Mouse (Mus musculus) stomach, embryonic 15.5 days (tissue): Measurements from ENCODE around the gene Dmrtc2. TPM values are rescaled to one million over a fixed set of nuclear protein-coding genes. Genes with fewer than 3 reads are reported as not detected.
"Not testable (repeated sequence)": the region's sequence is repeated elsewhere in the genome, so short reads cannot be mapped to it uniquely, and the experiment has no call there.

Experiments used
- ATAC-seq: fragments of 200-750 bp; cut with Nextera tagmentation; 2 replicates; pipeline ENCODE4 v1.8.0; 2017; ENCODE audit warnings: low read depth, moderate number of reproducible peaks, moderate TSS enrichment; ENCODE audit not compliant: insufficient read depth, low FRiP score
- H3K27ac ChIP-seq: fragments of 300-500 bp; sonication (generic); 2 replicates; pipeline ENCODE4 v1.5.1; 2015; ENCODE audit warnings: mild to moderate bottlenecking, inconsistent platforms
- H3K27me3 ChIP-seq: fragments of 300-500 bp; sonication (generic); replicated peaks from 2 replicates; pipeline ENCODE4 v1.6.1; 2015; ENCODE audit warnings: inconsistent platforms
- H3K36me3 ChIP-seq: fragments of 300-500 bp; sonication (generic); 2 replicates; pipeline ENCODE4 v1.6.1; 2015; ENCODE audit warnings: inconsistent platforms
- H3K4me1 ChIP-seq: fragments of 300-500 bp; sonication (generic); 2 replicates; pipeline ENCODE4 v1.6.1; 2015; ENCODE audit warnings: inconsistent platforms
- H3K4me2 ChIP-seq: fragments of 300-500 bp; sonication (generic); 2 replicates; pipeline ENCODE4 v1.6.1; 2015; ENCODE audit warnings: mild to moderate bottlenecking, inconsistent platforms
- H3K4me3 ChIP-seq: fragments of 300-500 bp; sonication (generic); replicated peaks from 2 replicates; pipeline ENCODE4 v1.5.1; 2015; ENCODE audit warnings: inconsistent platforms
- H3K9ac ChIP-seq: fragments of 300-500 bp; sonication (generic); 2 replicates; pipeline ENCODE4 v1.6.1; 2015; ENCODE audit warnings: inconsistent platforms
- H3K9me3 ChIP-seq: fragments of 300-500 bp; sonication (generic); 2 replicates; pipeline ENCODE4 v1.6.1; 2016; ENCODE audit warnings: inconsistent platforms
- WGBS: fragments of 180-500 bp; shearing (Covaris S2); methylation state at CpG from one replicate; pipeline ENCODE4 v1.1.7; 2015; 5-methylcytosine and 5-hydroxymethylcytosine counted together
- polyA plus RNA-seq: library from polyadenylated mRNA; unstranded; fragments of >200 nt; fragmentation: Nextera tagmentation; extraction: Ambion mirVana; gene quantifications from 2 replicates; pipeline ENCODE4 v1.2.1, GENCODE M21; 2015

The Dmrtc2 gene
- polyA plus RNA-seq: not detected in 2 replicates

GRCm38 (mm10) chr7:24869532-24870165 lies at the start of gene Dmrtc2, which contains the start of gene Lypd4:
Gene Dmrtc2 (plus strand): TSS chr7:24870057.
Gene Lypd4 (minus strand): TSS chr7:24869941.
- WGBS: 46% methylated on average over 41 of the region's 41 CpGs
- no peak within 1 kb of the TSS for H3K27ac ChIP-seq

GRCm38 (mm10) chr7:24824452-24824851 lies 45.4 kb upstream of the Dmrtc2 start:
- no peak overlapping the region for H3K27ac ChIP-seq
- H3K9ac ChIP-seq: no peak overlapping the region
- no peaks in the 10 kb centered on the region for H3K4me1 ChIP-seq
- no peak for ATAC-seq
- 62% methylated on average over 7 of the region's 7 CpGs for WGBS
- no peak overlapping the region for H3K4me3 ChIP-seq
- no peaks in the 10 kb centered on the region for H3K27me3 ChIP-seq
- no peaks in the 10 kb centered on the region for H3K9me3 ChIP-seq
- no peak overlapping the region for H3K4me2 ChIP-seq
- H3K36me3 ChIP-seq: no peaks in the 10 kb centered on the region

More at GRCm38 (mm10) chr7:24869532-24870165, at the start of gene Dmrtc2, which contains the start of gene Lypd4:
- H3K36me3 ChIP-seq: no peaks in the 10 kb centered on the region
- H3K4me1 ChIP-seq: no peaks in the 10 kb centered on the region
- 0 out of 2 replicates have a peak, but pooled peaks cover 7% of the 10 kb centered on the region for H3K27me3 ChIP-seq
- H3K9ac ChIP-seq: no peak within 1 kb of the TSS
- no peak within 1 kb of the TSS for H3K4me2 ChIP-seq
- H3K4me3 ChIP-seq: no peak within 1 kb of the TSS
- H3K9me3 ChIP-seq: no peaks in the 10 kb centered on the region
- ATAC-seq: no peak

- H3K4me3 ChIP-seq: no peak overlapping the region
- WGBS: 86% methylated on average over 4 of the region's 4 CpGs
- no peaks in the 10 kb centered on the region for H3K4me1 ChIP-seq
- H3K9me3 ChIP-seq: no peaks in the 10 kb centered on the region
- H3K27ac ChIP-seq: no peak overlapping the region
- no peak overlapping the region for H3K4me2 ChIP-seq
- H3K27me3 ChIP-seq: no peaks in the 10 kb centered on the region
- H3K9ac ChIP-seq: no peak overlapping the region
- no peak for ATAC-seq
- no peaks in the 10 kb centered on the region for H3K36me3 ChIP-seq
Measured at GRCm38 (mm10) chr7:24827181-24827580, 42.7 kb upstream of the Dmrtc2 start.

- not testable (repeated sequence) for ATAC-seq, H3K9me3 ChIP-seq
- 47% methylated on average over 13 of the region's 13 CpGs for WGBS
Measured at GRCm38 (mm10) chr7:24838732-24839409, 31.0 kb upstream of the Dmrtc2 start.

GRCm38 (mm10) chr7:24839410-24839808 lies 30.4 kb upstream of the Dmrtc2 start:
- WGBS: 72% methylated on average over 8 of the region's 8 CpGs
- no peaks in the 10 kb centered on the region for H3K9me3 ChIP-seq
- H3K9ac ChIP-seq: no peak overlapping the region
- no peak overlapping the region for H3K4me3 ChIP-seq
- no peaks in the 10 kb centered on the region for H3K36me3 ChIP-seq
- no peak overlapping the region for H3K4me2 ChIP-seq
- ATAC-seq: no peak
- H3K4me1 ChIP-seq: no peaks in the 10 kb centered on the region
- H3K27ac ChIP-seq: no peak overlapping the region
- no peaks in the 10 kb centered on the region for H3K27me3 ChIP-seq

More at GRCm38 (mm10) chr7:24838732-24839409, 31.0 kb upstream of the Dmrtc2 start:
- not testable (repeated sequence) for H3K4me3 ChIP-seq, H3K4me1 ChIP-seq, H3K36me3 ChIP-seq, H3K4me2 ChIP-seq, H3K27me3 ChIP-seq, H3K9ac ChIP-seq, H3K27ac ChIP-seq

- no peak for ATAC-seq
- Histone ChIP-seq H3K9ac (no peak overlapping the region), H3K27me3 (no peaks in the 10 kb centered on the region), H3K4me3 (no peak overlapping the region), H3K9me3 (no peaks in the 10 kb centered on the region), H3K27ac (no peak overlapping the region), H3K36me3 (no peaks in the 10 kb centered on the region), H3K4me1 (no peaks in the 10 kb centered on the region), H3K4me2 (no peak overlapping the region)
- 62% methylated on average over 3 of the region's 3 CpGs for WGBS
Measured at GRCm38 (mm10) chr7:24840331-24840730, 29.5 kb upstream of the Dmrtc2 start.

GRCm38 (mm10) chr7:24841009-24841408 lies 28.8 kb upstream of the Dmrtc2 start:
- 76% methylated on average over 4 of the region's 4 CpGs for WGBS
- no peak overlapping the region for H3K4me3 ChIP-seq
- no peaks in the 10 kb centered on the region for H3K36me3 ChIP-seq
- H3K4me1 ChIP-seq: no peaks in the 10 kb centered on the region
- H3K9me3 ChIP-seq: no peaks in the 10 kb centered on the region
- ATAC-seq: no peak
- H3K27ac ChIP-seq: no peak overlapping the region
- no peaks in the 10 kb centered on the region for H3K27me3 ChIP-seq
- no peak overlapping the region for H3K9ac ChIP-seq
- H3K4me2 ChIP-seq: no peak overlapping the region

- Histone ChIP-seq H3K36me3 (no peaks in the 10 kb centered on the region), H3K4me2 (no peak overlapping the region), H3K27ac (no peak overlapping the region), H3K9me3 (no peaks in the 10 kb centered on the region), H3K27me3 (no peaks in the 10 kb centered on the region), H3K4me3 (no peak overlapping the region), H3K4me1 (no peaks in the 10 kb centered on the region), H3K9ac (no peak overlapping the region)
- ATAC-seq: no peak
- 39% methylated on average over 5 of the region's 5 CpGs for WGBS
Measured at GRCm38 (mm10) chr7:24844144-24844543, 25.7 kb upstream of the Dmrtc2 start.

GRCm38 (mm10) chr7:24845181-24845580 lies 24.7 kb upstream of the Dmrtc2 start:
- Histone ChIP-seq H3K4me1 (no peaks in the 10 kb centered on the region), H3K4me3 (no peak overlapping the region), H3K27me3 (no peaks in the 10 kb centered on the region), H3K36me3 (no peaks in the 10 kb centered on the region), H3K27ac (no peak overlapping the region), H3K9me3 (no peaks in the 10 kb centered on the region), H3K4me2 (no peak overlapping the region), H3K9ac (no peak overlapping the region)
- WGBS: 81% methylated on average over 9 of the region's 9 CpGs
- ATAC-seq: no peak

GRCm38 (mm10) chr7:24845713-24846112 lies 24.1 kb upstream of the Dmrtc2 start:
- Histone ChIP-seq H3K4me2 (no peak overlapping the region), H3K4me1 (no peaks in the 10 kb centered on the region), H3K4me3 (no peak overlapping the region), H3K9ac (no peak overlapping the region), H3K9me3 (no peaks in the 10 kb centered on the region), H3K27ac (no peak overlapping the region), H3K27me3 (no peaks in the 10 kb centered on the region), H3K36me3 (no peaks in the 10 kb centered on the region)
- WGBS: 6% methylated on average over 6 of the region's 6 CpGs
- ATAC-seq: peak; percentile 63; the same call in 1 of the 2 replicates

GRCm38 (mm10) chr7:24846576-24846975 lies 23.3 kb upstream of the Dmrtc2 start:
- not testable (repeated sequence) for H3K4me2 ChIP-seq, H3K4me1 ChIP-seq, ATAC-seq, H3K27me3 ChIP-seq, H3K27ac ChIP-seq, H3K4me3 ChIP-seq, H3K36me3 ChIP-seq, H3K9ac ChIP-seq, H3K9me3 ChIP-seq
- WGBS: 28% methylated on average over 2 of the region's 2 CpGs

- no peaks in the 10 kb centered on the region for H3K4me1 ChIP-seq
- H3K27me3 ChIP-seq: no peaks in the 10 kb centered on the region
- no peak for ATAC-seq
- H3K4me2 ChIP-seq: no peak overlapping the region
- H3K9me3 ChIP-seq: no peaks in the 10 kb centered on the region
- H3K9ac ChIP-seq: no peak overlapping the region
- no peak overlapping the region for H3K27ac ChIP-seq
- 14% methylated on average over 5 of the region's 5 CpGs for whole genome bisulfite sequencing
- no peaks in the 10 kb centered on the region for H3K36me3 ChIP-seq
- H3K4me3 ChIP-seq: no peak overlapping the region
Measured at GRCm38 (mm10) chr7:24850162-24850561, 19.7 kb upstream of the Dmrtc2 start.
